Mouse (Mus musculus): Measurements from ENCODE around the gene Ehmt1.

The Ehmt1 gene

DNA sequence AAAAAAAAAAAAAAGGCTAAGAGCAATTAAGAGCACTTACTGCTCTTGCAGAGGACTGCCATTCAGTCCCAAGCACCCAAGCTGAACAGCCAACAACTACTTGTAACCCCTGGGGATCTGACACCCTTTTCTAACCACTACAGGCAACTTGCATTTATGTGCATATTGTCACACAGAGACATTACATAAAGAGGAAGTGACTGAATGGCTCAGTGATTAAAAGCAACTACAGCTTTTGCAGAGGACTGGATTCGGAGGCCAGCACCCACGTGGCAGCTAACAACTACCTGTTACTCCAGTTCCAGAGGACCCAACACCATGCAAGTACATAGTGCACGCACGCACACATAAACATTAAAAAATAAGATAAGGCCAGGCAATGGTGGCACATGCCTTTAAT is 8.9 kb downstream of the Ehmt1 start:
- DNase-seq: no peak

DNA sequence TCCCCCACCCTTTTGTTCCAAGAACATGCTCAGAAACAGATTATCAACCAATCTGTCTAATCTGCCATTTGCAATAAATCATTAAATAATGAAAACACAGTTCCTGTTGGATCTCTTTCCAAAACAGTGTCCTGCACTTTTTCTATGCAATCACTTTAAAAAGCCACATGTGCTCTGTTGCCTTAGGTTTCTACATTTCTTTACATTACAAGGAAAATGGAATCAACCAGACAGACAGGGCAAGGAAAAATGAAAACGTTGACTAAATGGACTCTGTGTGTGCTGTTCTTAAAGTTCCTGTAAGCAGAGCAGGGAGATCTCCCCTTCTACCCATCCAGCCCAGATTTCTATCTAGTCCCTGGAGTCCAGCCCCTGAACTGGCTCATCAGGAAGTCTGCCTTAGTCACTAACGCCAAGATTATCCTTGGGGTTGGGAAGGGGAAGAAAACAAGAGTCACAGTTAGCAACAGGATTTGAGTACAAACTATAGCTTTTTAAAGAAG is 13.7 kb downstream of the Ehmt1 start:
- DNase-seq: no peak

DNA sequence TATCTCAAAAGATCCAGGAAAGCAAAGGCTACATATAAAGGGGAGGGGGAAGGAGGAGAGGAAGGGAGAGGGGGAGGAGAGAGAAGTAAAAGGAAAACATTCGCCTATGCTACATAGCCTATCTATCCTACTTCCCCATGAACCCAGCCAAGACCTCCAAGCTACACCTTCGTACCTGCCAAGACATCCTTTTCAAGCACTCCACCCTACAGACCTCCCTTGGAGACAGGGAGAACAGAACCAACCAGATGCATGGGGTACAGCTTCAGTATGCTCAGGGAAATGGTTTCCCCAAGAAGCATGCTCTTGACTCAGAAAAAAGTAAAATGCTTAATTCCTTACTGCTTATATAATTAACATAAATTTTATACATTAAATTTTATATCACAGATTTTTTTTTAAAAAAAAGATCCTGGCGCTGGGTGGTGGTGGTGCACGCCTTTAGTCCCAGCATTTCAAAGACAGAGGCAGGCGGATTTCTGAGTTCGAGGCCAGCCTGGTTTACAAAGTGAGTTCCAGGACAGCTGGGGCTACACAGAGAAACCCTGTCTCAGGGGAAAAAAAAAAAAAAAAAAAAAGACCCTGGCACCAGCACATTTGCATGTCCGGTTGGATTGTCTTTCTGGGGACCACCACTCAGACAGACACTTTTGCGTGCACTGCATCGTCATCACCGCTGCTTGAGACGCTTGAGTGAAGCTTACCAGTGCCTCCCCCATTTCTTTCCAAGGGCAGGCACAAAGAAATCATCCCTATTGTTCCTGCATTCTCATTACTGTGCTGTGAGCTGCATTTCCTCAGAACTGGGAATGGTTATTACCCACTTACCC is 14.4 kb downstream of the Ehmt1 start:
- DNase-seq: no peak

GRCm38 (mm10) chr2:24902999-24903398 is 16.4 kb downstream of the Ehmt1 start:
- no peak for DNase-seq

DNA sequence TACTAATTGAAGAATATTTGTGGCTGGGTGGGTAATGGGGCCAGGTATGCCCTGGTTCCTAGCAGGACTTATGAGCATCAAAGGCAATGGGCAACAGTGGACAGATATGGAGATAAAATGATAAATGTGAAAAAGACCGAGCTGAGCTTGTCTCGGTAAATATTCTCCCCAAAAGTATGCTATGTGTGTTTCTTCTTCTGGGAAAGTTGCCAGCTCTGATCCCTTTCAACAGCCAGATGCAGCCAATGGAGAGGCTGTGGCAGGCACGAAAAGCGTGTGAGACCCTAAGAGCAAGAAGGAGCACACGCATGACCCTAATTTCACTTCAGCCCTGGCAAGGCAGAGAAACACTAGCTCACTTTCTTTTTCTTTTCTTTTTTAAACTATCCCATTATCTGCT is 18.4 kb downstream of the Ehmt1 start:
- no peak for DNase-seq

GRCm38 (mm10) chr2:24899292-24899691 is 20.1 kb downstream of the Ehmt1 start:
- DNase-seq: no peak

GRCm38 (mm10) chr2:24896761-24897160 is 22.7 kb downstream of the Ehmt1 start:
- DNase-seq: no peak

GRCm38 (mm10) chr2:24894211-24894610 is 25.2 kb downstream of the Ehmt1 start:
- no peak for DNase-seq

DNA sequence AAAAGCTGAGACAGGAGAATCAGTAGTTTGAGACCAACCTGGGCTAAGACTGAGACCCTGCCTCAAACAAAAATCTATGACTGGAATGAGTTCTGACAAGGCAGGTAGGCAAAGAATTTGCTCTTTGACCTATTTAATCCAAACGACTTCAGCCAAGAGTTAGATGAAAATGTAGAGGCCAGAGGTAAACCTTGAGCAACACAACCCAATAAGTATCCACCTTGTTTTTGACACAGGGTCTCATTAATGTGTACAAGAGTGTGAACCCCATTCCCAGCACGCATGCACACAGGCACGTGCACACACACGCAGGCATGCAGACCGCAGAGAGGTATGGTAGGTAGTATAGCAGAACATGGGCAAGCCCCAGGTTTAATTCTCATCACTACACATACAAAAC is 27.1 kb downstream of the Ehmt1 start:
- DNase-seq: no peak

DNA sequence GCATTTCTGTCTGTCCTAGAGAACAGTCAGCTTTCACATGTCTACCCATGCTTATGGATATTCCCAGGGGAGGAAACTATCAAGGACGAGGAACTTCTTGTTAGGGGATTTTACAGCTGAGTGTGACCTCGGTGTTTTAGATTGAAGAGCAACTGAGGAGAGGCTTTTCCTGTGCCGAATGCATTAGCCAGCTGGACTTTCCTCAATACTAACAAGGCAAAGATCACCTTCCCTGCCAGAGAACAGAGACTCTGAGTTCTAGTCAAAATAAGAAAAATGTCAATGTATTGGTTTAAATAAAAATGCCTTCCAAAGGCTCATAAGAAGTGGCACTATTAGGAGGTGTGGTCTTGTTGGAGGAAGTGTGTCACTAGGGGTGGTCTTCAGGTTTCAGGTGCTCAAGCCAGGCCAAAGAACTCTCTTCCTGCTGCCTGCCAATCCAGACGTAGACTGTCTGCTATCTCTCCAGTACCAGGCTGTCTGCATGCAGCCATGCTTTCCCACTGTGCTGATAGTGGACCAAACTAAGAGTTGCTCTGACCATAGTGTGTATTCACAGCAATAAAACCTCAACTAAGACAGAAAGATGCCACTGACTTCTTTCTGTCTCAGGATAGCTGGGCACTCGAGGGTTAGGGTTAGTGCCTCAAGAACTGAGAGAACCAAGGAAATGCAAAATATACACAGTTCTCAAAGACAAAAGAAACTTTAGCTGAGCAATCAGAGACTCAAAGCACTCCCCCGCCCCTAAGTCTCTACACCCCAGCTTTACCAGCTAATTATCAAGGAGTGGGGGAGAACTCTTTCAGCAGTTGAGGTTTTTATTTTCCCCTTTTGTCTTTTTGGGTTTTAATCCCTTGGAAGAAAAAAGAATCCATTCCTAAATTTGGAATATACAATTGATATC is 28.6 kb downstream of the Ehmt1 start:
- no peak for DNase-seq

DNA sequence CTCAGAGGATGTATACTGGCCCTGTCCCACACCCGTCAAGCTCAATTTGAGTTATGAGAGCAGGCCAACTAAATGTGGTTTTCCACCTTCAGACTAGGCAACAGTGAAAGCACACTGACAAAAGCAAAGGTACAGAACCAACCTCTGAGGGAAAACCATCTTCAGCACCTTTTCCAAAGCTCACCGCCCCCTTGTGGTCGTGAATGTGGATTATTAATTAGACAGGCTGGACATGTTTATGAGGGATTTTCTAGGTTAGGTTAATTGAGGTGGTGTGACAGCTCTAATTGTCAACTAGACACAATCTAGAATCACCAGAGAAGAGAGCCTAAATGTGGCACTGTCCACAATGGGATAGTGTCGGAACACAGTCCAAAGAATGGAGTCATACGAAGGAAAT is 30.5 kb downstream of the Ehmt1 start:
- DNase-seq: no peak

DNA sequence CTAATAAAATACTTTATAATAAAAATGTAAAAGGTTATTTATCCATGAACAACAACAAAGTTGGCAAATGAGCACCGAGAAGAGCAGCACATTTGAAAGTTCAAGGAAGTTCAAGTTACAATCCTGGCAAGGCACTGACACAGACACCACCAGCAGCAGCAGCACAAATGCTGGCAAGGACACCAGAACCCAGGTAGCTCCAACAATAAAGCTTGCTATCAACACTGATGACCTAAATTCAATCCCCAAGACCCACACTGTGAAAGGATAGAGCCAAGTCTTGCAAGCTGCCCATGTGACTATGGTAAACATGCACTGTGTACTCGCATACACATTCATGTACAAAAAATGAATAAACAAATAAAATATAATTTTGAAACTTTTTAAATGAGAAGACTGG is 38.7 kb downstream of the Ehmt1 start:
- no peak for DNase-seq

- no peak for DNase-seq
Measured at GRCm38 (mm10) chr2:24870952-24871351, 48.5 kb downstream of the Ehmt1 start.

DNA sequence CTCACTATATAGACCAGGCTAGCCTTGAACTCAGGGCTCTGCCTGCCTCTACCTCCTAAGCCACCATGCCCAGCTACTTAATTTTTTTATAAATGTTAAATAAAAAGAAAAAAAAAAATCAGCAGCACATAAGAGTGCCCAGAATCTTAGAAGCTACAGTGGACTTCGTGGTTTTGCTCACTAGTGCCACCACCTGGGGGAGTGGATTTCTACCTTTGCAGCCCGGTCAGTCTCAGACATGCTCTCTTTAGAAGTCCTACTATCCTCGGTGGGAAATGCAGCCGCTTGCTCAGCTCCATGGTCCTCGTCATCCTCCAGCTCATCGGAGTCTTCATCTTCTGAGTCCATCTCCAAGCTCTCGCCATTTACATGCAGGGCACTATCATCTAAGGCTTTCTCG is 56.4 kb downstream of the Ehmt1 start:
- DNase-seq: no peak

- DNase-seq: no peak
Measured at GRCm38 (mm10) chr2:24852408-24852807, 67.0 kb downstream of the Ehmt1 start.

- DNase-seq: no peak
Measured at GRCm38 (mm10) chr2:24846557-24846956, 72.9 kb downstream of the Ehmt1 start.

- DNase-seq: no peak
Measured at GRCm38 (mm10) chr2:24845256-24845655, 74.2 kb downstream of the Ehmt1 start.

DNA sequence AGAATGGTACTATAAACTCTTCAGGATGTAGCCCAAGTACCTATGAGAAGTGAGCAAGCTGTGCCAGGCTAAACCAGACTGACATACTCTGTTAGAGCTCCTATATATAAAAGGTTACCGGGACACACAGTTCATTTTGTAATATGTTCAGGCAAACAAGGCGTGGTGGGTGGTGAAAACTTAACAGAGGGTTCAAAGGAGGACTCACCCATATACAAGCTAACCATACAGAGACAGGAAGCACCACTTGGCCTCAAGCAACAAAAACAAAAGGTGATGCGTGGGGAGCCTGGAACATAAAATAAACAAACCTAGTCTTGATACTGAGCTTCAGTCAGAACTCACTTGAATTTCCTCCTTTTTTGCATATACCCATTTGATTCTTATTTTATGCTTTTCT is 88.8 kb downstream of the Ehmt1 start:
- no peak for DNase-seq

- DNase-seq: no peak
Measured at GRCm38 (mm10) chr2:24809746-24810145, 109.7 kb downstream of the Ehmt1 start.

GRCm38 (mm10) chr2:24807691-24808090 is 111.7 kb downstream of the Ehmt1 start:
- DNase-seq: no peak

GRCm38 (mm10) chr2:24807036-24807435 is 112.4 kb downstream of the Ehmt1 start:
- DNase-seq: peak; percentile 66

GRCm38 (mm10) chr2:24806143-24806542 is 113.3 kb downstream of the Ehmt1 start:
- DNase-seq: no peak

GRCm38 (mm10) chr2:24805621-24806020 is 113.8 kb downstream of the Ehmt1 start:
- no peak for DNase-seq
